Mouse (Mus musculus) CH12.LX (cell line): ENCODE data around the gene Pkm. TPM values are rescaled to one million over a fixed set of nuclear protein-coding genes. Genes with fewer than 3 reads are reported as not detected.

Source experiments
- DNase-seq: peaks from one replicate; pipeline ENCODE4 v3.0.0-alpha.2; 2013; ENCODE audit errors: extremely low read depth
- H3K27ac ChIP-seq: 2 replicates; pipeline ENCODE4 v1.5.1; 2012; ENCODE audit warnings: low read depth, mild to moderate bottlenecking, control low read depth, moderate library complexity; ENCODE audit not compliant: insufficient read depth
- H3K27me3 ChIP-seq: replicated peaks from 2 replicates; pipeline ENCODE3; 2012; ENCODE audit warnings: inconsistent platforms
- H3K36me3 ChIP-seq, 2 experiments: replicated peaks in 1 of 2; 2 replicates each; pipeline versions ENCODE3 to v1.6.1; 2012; ENCODE audit warnings: inconsistent platforms in 1 of 2, low read length in 1 of 2, mild to moderate bottlenecking in 1 of 2, mixed read lengths in 1 of 2, moderate library complexity in 1 of 2; ENCODE audit not compliant: control insufficient read depth in 1 of 2, insufficient read depth in 1 of 2
- H3K4me1 ChIP-seq, 2 experiments: 2 replicates each; pipeline ENCODE4 v1.6.1; 2012; ENCODE audit warnings: inconsistent platforms in 1 of 2, moderate library complexity in 1 of 2; ENCODE audit not compliant: insufficient read depth in 2 of 2, control insufficient read depth in 1 of 2
- H3K4me2 ChIP-seq: 2 replicates; pipeline ENCODE4 v1.6.1; 2012; ENCODE audit warnings: low read depth, mild to moderate bottlenecking, control low read depth; ENCODE audit not compliant: poor library complexity, insufficient read depth, severe bottlenecking
- H3K4me3 ChIP-seq, 3 experiments: fragments of 150-350 bp in 1 of 3; sonication (generic) in 1 of 3; replicated peaks in 1 of 3; 2 replicates each; pipeline versions ENCODE3 to v1.5.1; 2011 to 2012; ENCODE audit warnings: low read depth in 2 of 3, low read length in 2 of 3, mild to moderate bottlenecking in 2 of 3, moderate library complexity in 2 of 3, control low read depth in 1 of 3, improper control_type of control experiment in 1 of 3, inconsistent platforms in 1 of 3, mixed read lengths in 1 of 3; ENCODE audit not compliant: poor library complexity in 1 of 3
- H3K79me2 ChIP-seq: replicated peaks from 2 replicates; pipeline ENCODE4 v1.6.1; 2012; ENCODE audit warnings: mild to moderate bottlenecking, moderate library complexity; ENCODE audit not compliant: control insufficient read depth, poor library complexity, insufficient read depth, severe bottlenecking; ENCODE audit errors: extremely low read depth
- H3K9ac ChIP-seq: 2 replicates; pipeline ENCODE4 v1.6.1; 2012; ENCODE audit warnings: low read depth, mild to moderate bottlenecking, control low read depth, moderate library complexity; ENCODE audit not compliant: insufficient read depth
- H3K9me3 ChIP-seq: replicated peaks from 2 replicates; pipeline ENCODE3; 2012; ENCODE audit warnings: low read length, inconsistent platforms, mixed read lengths
- CHD1 ChIP-seq: IDR thresholded peaks from 2 replicates; pipeline ENCODE4 v1.6.1; 2012; ENCODE audit warnings: low read depth, low read length, improper control_type of control experiment, inconsistent platforms
- CTCF ChIP-seq, 2 experiments: IDR thresholded peaks in 1 of 2; conservative IDR thresholded peaks in 1 of 2; 2 replicates each; pipeline ENCODE4 v1.5.1; 2011 to 2012; ENCODE audit warnings: low read depth in 2 of 2, low read length in 2 of 2, improper control_type of control experiment in 1 of 2, inconsistent platforms in 1 of 2, mild to moderate bottlenecking in 1 of 2, moderate library complexity in 1 of 2
- ELF1 ChIP-seq: IDR thresholded peaks from 2 replicates; pipeline ENCODE4 v1.6.1; 2014; ENCODE audit warnings: low read depth, mild to moderate bottlenecking, inconsistent platforms, low read length, improper control_type of control experiment
- JUN ChIP-seq: IDR thresholded peaks from 2 replicates; pipeline ENCODE4 v1.6.1; 2011; ENCODE audit warnings: low read depth, mild to moderate bottlenecking, low read length, improper control_type of control experiment, moderate library complexity; ENCODE audit not compliant: insufficient read depth
- KAT2A ChIP-seq: IDR thresholded peaks from 2 replicates; pipeline ENCODE4 v1.6.1; 2012; ENCODE audit warnings: low read length, improper control_type of control experiment, inconsistent platforms; ENCODE audit not compliant: insufficient replicate concordance
- MEF2A ChIP-seq: IDR thresholded peaks from 2 replicates; pipeline ENCODE4 v1.6.1; 2014; ENCODE audit warnings: low read depth, mild to moderate bottlenecking, inconsistent platforms, low read length, improper control_type of control experiment, borderline replicate concordance
- NRF1 ChIP-seq: IDR thresholded peaks from 2 replicates; pipeline ENCODE4 v1.6.1; 2014; ENCODE audit warnings: low read depth, mild to moderate bottlenecking, inconsistent platforms, low read length, improper control_type of control experiment, moderate library complexity
- POLR2AphosphoS2 ChIP-seq: IDR thresholded peaks from 2 replicates; pipeline ENCODE4 v1.6.1; 2011; ENCODE audit warnings: low read depth, low read length, improper control_type of control experiment
- RAD21 ChIP-seq: IDR thresholded peaks from 2 replicates; pipeline ENCODE4 v1.6.1; 2011; ENCODE audit warnings: low read depth, mild to moderate bottlenecking, low read length, improper control_type of control experiment, moderate library complexity
- TBP ChIP-seq: conservative IDR thresholded peaks from 2 replicates; pipeline ENCODE4 v1.6.1; 2011; ENCODE audit warnings: low read depth, low read length, improper control_type of control experiment
- USF1 ChIP-seq: IDR thresholded peaks from 2 replicates; pipeline ENCODE4 v1.6.1; 2014; ENCODE audit warnings: low read depth, mild to moderate bottlenecking, inconsistent platforms, low read length, improper control_type of control experiment
- ZMIZ1 ChIP-seq: IDR thresholded peaks from 2 replicates; pipeline ENCODE4 v1.6.1; 2012; ENCODE audit warnings: low read depth, mild to moderate bottlenecking, inconsistent platforms, low read length, improper control_type of control experiment
- ZNF384 ChIP-seq: IDR thresholded peaks from 2 replicates; pipeline ENCODE4 v1.6.1; 2012; ENCODE audit warnings: low read depth, low read length, improper control_type of control experiment, inconsistent platforms
- dilution Hi-C: fragments of 300-500 bp; cut with MboI; formaldehyde crosslinking; loops from 2 replicates; pipeline ENCODE4 v1.14.3; 2020; ENCODE audit warnings: low sequenced_read_pairs; ENCODE audit not compliant: extremely low pct_unique_long_range_greater_than_20kb, extremely low pct_ligation_motif_present
- in situ Hi-C: fragments of 300-500 bp; cut with MboI; formaldehyde crosslinking; loops from 3 replicates; pipeline ENCODE4 v1.14.3; 2019; ENCODE audit warnings: low sequenced_read_pairs, low pct_ligation_motif_present, low pct_unique_long_range_greater_than_20kb, mixed read lengths
- polyA plus RNA-seq: library from polyadenylated mRNA; unstranded; fragments of >175 nt; gene quantifications from 2 replicates; pipeline ENCODE4 v1.2.1, GENCODE M21; 2012; ENCODE audit warnings: low read depth; ENCODE audit not compliant: insufficient read length
- total RNA-seq, 2 experiments: library from RNA; depleted of rRNA; stranded (reverse); fragments of 300-350 nt in 1 of 2; fragments of >200 nt in 1 of 2; gene quantifications; 2 replicates each; pipeline ENCODE4 v1.2.3; 2012 to 2014

Pkm gene
- total and polyA plus RNA-seq, 3 experiments: 1,827 to 2,828 (median 2,304) TPM

DNA sequence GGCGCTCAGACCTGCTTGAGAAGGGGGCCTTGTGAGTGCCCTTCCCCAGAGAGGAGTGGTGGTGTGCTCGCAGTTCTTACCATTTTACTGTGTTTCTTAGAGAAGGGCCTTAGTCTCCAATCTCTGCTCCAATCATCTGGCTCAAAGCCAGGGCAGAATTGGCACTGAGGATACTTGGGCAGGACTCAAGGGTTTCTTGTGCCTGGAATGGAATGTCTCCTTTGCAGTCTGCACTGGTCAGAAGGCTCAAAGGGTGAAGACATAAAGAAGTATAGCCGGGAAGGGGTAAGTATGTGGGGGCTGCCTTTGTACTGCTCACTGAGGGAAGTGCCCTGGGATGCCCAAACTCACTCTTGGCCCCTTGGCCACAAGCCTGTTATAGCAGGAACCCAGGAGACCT lies 53.1 kb downstream of the Pkm start:
- Histone ChIP-seq H3K4me3 (no peak overlapping the region), H3K9ac (no peak overlapping the region), H3K79me2 (no peaks in the 10 kb centered on the region), H3K4me1 (peaks cover 7 to 32% of the 10 kb centered on the region in 2 experiments), H3K4me2 (no peak overlapping the region), H3K27ac (no peak overlapping the region), H3K9me3 (no peaks in the 10 kb centered on the region), H3K27me3 (no peaks in the 10 kb centered on the region), H3K36me3 (no peaks in the 10 kb centered on the region)
- dilution Hi-C loops (no loop called here), in situ Hi-C loops (no loop called here)
- TF ChIP-seq RAD21 (no peak), CHD1 (no peak), USF1 (no peak), TBP (no peak), CTCF (conservative IDR thresholded peaks at IDR 0.05 in 1 of 2, IDR thresholded peaks at IDR 0.05 in 1 of 2; ENCODE audit: low read depth in 2 of 2, low read length in 2 of 2) (no peak), NRF1 (no peak), MEF2A (no peak), ZMIZ1 (no peak), KAT2A (no peak), JUN (no peak)
- DNase-seq: no peak

GRCm38 (mm10) chr9:59716275-59716898 lies 60.2 kb downstream of the Pkm start:
- no peak for DNase-seq
- dilution Hi-C loops: no loop called here
- TF ChIP-seq POLR2AphosphoS2: no peak
- TF ChIP-seq ELF1: no peak
- TF ChIP-seq JUN: no peak
- TF ChIP-seq NRF1: no peak
- TF ChIP-seq ZNF384: no peak
- in situ Hi-C loops: no loop called here
- H3K9ac ChIP-seq: no peak overlapping the region
- peaks cover 3% of the 10 kb centered on the region for H3K9me3 ChIP-seq
- no peaks in the 10 kb centered on the region for H3K36me3 ChIP-seq
- no peak overlapping the region for H3K27ac ChIP-seq
- H3K4me1 ChIP-seq: peaks cover 0 to 6% of the 10 kb centered on the region in 2 experiments; a peak in 1 of 4 replicates
- no peaks in the 10 kb centered on the region for H3K79me2 ChIP-seq
- H3K4me2 ChIP-seq: no peak overlapping the region
- H3K4me3 ChIP-seq: no peak overlapping the region
- H3K27me3 ChIP-seq: peaks cover 6% of the 10 kb centered on the region
